Comparison of ENCODE assay signal across 10 mouse cellular contexts in genomic region chr5:28463656-28464055, GRCm38 (mm10). TPM values are rescaled to one million over a fixed set of nuclear protein-coding genes. Genes with fewer than 3 reads are reported as not detected.
A peak's percentile ranks its signal among the peaks of the same experiment; 100 is the strongest.
DNase-seq lines count a peak whose midpoint lies in the region; ATAC-seq and TF ChIP-seq lines count a peak whose summit lies in the region.
"Had no signal": no experiment of that assay in that cellular context is flagged by ENCODE, and none has a peak within 500 bp of the region (broad histone marks: within the 10 kb centered on the region; RNA-seq: fewer than 3 reads in every experiment).

No protein-coding gene starts in this region.

- no peak for TF ChIP-seq CTCF in heart, postnatal 0 days (IDR thresholded peaks at IDR 0.05; ENCODE audit: low read depth)

- intact Hi-C loops in heart, postnatal 25 days (cut with DNase I) = loop anchor here (10.0 kb wide), 1 partner anchor 531 kb away; no protein-coding TSS in a partner anchor

- no peaks in the 10 kb centered on the region for H3K36me3 ChIP-seq in heart, postnatal 0 days (replicated peaks; ENCODE audit: control insufficient read depth, insufficient read depth, low read length)
- no peaks in the 10 kb centered on the region for H3K36me3 ChIP-seq in hindbrain, embryonic 16.5 days (ENCODE audit: control insufficient read depth, insufficient read depth, low read length)
- no peaks in the 10 kb centered on the region for H3K36me3 ChIP-seq in limb, embryonic 13.5 days
- no peaks in the 10 kb centered on the region for H3K36me3 ChIP-seq in neural tube, embryonic 15.5 days

- H3K4me2 ChIP-seq in heart, postnatal 0 days (ENCODE audit: low read depth, low read length) = no peak overlapping the region
- H3K4me2 ChIP-seq in hindbrain, embryonic 16.5 days (ENCODE audit: low read length) = peak overlapping the region; percentile 94
- peak overlapping the region; percentile 92 for H3K4me2 ChIP-seq in limb, embryonic 13.5 days (replicated peaks)
- peak overlapping the region; percentile 97 for H3K4me2 ChIP-seq in neural tube, embryonic 15.5 days

- no peak for TF ChIP-seq EP300 in heart, postnatal 0 days (IDR thresholded peaks at IDR 0.05; ENCODE audit: low read depth)

- H3K4me1 ChIP-seq in heart, postnatal 0 days (ENCODE audit: control insufficient read depth, insufficient read depth) = no peaks in the 10 kb centered on the region
- peaks cover 35% of the 10 kb centered on the region for H3K4me1 ChIP-seq in hindbrain, embryonic 16.5 days (ENCODE audit: control insufficient read depth, insufficient read depth, low read depth, low read length)
- H3K4me1 ChIP-seq in limb, embryonic 13.5 days = peaks cover 56% of the 10 kb centered on the region
- peaks cover 65% of the 10 kb centered on the region for H3K4me1 ChIP-seq in neural tube, embryonic 15.5 days

- DNase-seq in heart, postnatal 0 days (ENCODE audit: low spot score) = no peak
- DNase-seq in heart, postnatal 25 days (ENCODE audit: low spot score) = no peak
- no peak for DNase-seq in cerebellum, postnatal 10 days
- DNase-seq in urinary bladder, postnatal 4 days (ENCODE audit: low spot score in 2 of 2) = no peak
- no peak for DNase-seq in layer of hippocampus, adult 18-20 months (ENCODE audit: low spot score in 2 of 2)

- no peak overlapping the region for H3K27ac ChIP-seq in heart, postnatal 0 days (ENCODE audit: low read depth)
- H3K27ac ChIP-seq in hindbrain, embryonic 16.5 days (ENCODE audit: low read depth, low read length) = no peak overlapping the region
- no peak overlapping the region for H3K27ac ChIP-seq in limb, embryonic 13.5 days
- H3K27ac ChIP-seq in neural tube, embryonic 15.5 days (replicated peaks) = no peak overlapping the region

- no peak overlapping the region for H3K9ac ChIP-seq in heart, postnatal 0 days (replicated peaks; ENCODE audit: low read depth, low read length)
- H3K9ac ChIP-seq in hindbrain, embryonic 16.5 days (ENCODE audit: low read depth, low read length) = no peak overlapping the region
- no peak overlapping the region for H3K9ac ChIP-seq in limb, embryonic 13.5 days
- peak overlapping the region; percentile 46; the same call in 1 of the 2 replicates for H3K9ac ChIP-seq in neural tube, embryonic 15.5 days (replicated peaks)

- H3K4me3 ChIP-seq in heart, postnatal 0 days (ENCODE audit: low read depth, low read length) = 0 out of 2 replicates have a peak overlapping the region, but pooled peaks have one; percentile 44
- H3K4me3 ChIP-seq in hindbrain, embryonic 16.5 days (ENCODE audit: low read length) = no peak overlapping the region; the same call in 1 of the 2 replicates
- no peak overlapping the region for H3K4me3 ChIP-seq in limb, embryonic 13.5 days
- H3K4me3 ChIP-seq in neural tube, embryonic 15.5 days (replicated peaks) = peak overlapping the region; percentile 53

- WGBS in heart, postnatal 0 days = 7% methylated on average over 10 of the region's 10 CpGs
- 3% methylated on average over 10 of the region's 10 CpGs for WGBS in hindbrain, embryonic 16.5 days
- WGBS in limb, embryonic 13.5 days = 4% methylated on average over 10 of the region's 10 CpGs
- WGBS in neural tube, embryonic 15.5 days = 2% methylated on average over 10 of the region's 10 CpGs

- no peaks in the 10 kb centered on the region for H3K9me3 ChIP-seq in heart, postnatal 0 days (replicated peaks; ENCODE audit: control insufficient read depth, low read length)
- no peaks in the 10 kb centered on the region for H3K9me3 ChIP-seq in hindbrain, embryonic 16.5 days (ENCODE audit: control insufficient read depth, low read length)
- no peaks in the 10 kb centered on the region for H3K9me3 ChIP-seq in limb, embryonic 13.5 days
- no peaks in the 10 kb centered on the region for H3K9me3 ChIP-seq in neural tube, embryonic 15.5 days (replicated peaks)

- no peak for ATAC-seq in heart, postnatal 0 days (ENCODE audit: insufficient read depth, low read depth)
- no peak for ATAC-seq in hindbrain, embryonic 16.5 days
- ATAC-seq in limb, embryonic 13.5 days (ENCODE audit: low FRiP score, low read depth) = no peak
- ATAC-seq in neural tube, embryonic 15.5 days (ENCODE audit: low FRiP score) = no peak

- peaks cover 100% of the 10 kb centered on the region for H3K27me3 ChIP-seq in heart, postnatal 0 days (ENCODE audit: control insufficient read depth, insufficient read depth, low read length)
- H3K27me3 ChIP-seq in hindbrain, embryonic 16.5 days (replicated peaks; ENCODE audit: control insufficient read depth, insufficient read depth, low read length) = peaks cover 74% of the 10 kb centered on the region
- peaks cover 100% of the 10 kb centered on the region for H3K27me3 ChIP-seq in limb, embryonic 13.5 days
- peaks cover 98% of the 10 kb centered on the region for H3K27me3 ChIP-seq in neural tube, embryonic 15.5 days (replicated peaks)

RNA-seq across cellular contexts. Expression of gene Shh, which starts 3.4 kb away (rescaled TPM):
- total RNA-seq in heart, postnatal 0 days (2014; rRNA removed; ENCODE audit: low replicate concordance) = 0.38 TPM in 1 of 2 replicates, not detected in the other
- polyA plus RNA-seq in heart, postnatal 0 days (2015; fragmentation: Nextera tagmentation; extraction: Ambion mirVana) = not detected in 2 replicates
- total RNA-seq in heart, postnatal 25 days (2021) = not detected
- polyA plus RNA-seq in hindbrain, embryonic 16.5 days (2015; fragmentation: Nextera tagmentation; extraction: Ambion mirVana) = 0.93 and 0.97 TPM in 2 replicates
- not detected in 2 replicates for polyA plus RNA-seq in limb, embryonic 13.5 days (2015; fragmentation: Nextera tagmentation; extraction: Ambion mirVana)
- polyA plus RNA-seq in neural tube, embryonic 15.5 days (2015; fragmentation: Nextera tagmentation; extraction: Ambion mirVana) = 1.5 and 2.7 TPM in 2 replicates
- total RNA-seq in layer of hippocampus, adult 18-20 months (2021) = 1 to 10 TPM; 1.2 to 1.3 TPM
- total RNA-seq: CH12.LX had no signal
- polyA plus RNA-seq: heart, embryonic 14.5 days had no signal

Comparison
In these comparisons a context has a peak if more than half of its experiments do, and no peak if none do; other contexts are left out.
1. H3K4me3 ChIP-seq: peak in heart, postnatal 0 days (single experiment) and neural tube, embryonic 15.5 days (single experiment); none in hindbrain, embryonic 16.5 days (single experiment) and limb, embryonic 13.5 days (single experiment).